Mouse (Mus musculus) kidney, postnatal 0 days (tissue): ENCODE measurements around the gene Lrig1. TPM values are rescaled to one million over a fixed set of nuclear protein-coding genes. Genes with fewer than 3 reads are reported as not detected.
A peak's percentile ranks its signal among the peaks of the same experiment; 100 is the strongest.

Source experiments
- ATAC-seq: fragments of 200-750 bp; cut with Nextera tagmentation; replicated peaks from 2 replicates; pipeline ENCODE4 v1.8.0; 2017; ENCODE audit warnings: low read depth, moderate number of reproducible peaks, moderate TSS enrichment, moderate library complexity; ENCODE audit not compliant: low FRiP score
- DNase-seq: peaks from one replicate; pipeline ENCODE4 v3.0.0-alpha.2; 2016; ENCODE audit warnings: low spot score
- H3K27ac ChIP-seq: fragments of 300-500 bp; sonication (generic); 2 replicates; pipeline ENCODE4 v1.5.1; 2014; ENCODE audit warnings: mild to moderate bottlenecking
- H3K27me3 ChIP-seq: fragments of 300-500 bp; sonication (generic); 2 replicates; pipeline ENCODE4 v1.6.1; 2014; ENCODE audit warnings: low read length, mixed read lengths; ENCODE audit not compliant: insufficient read depth
- H3K36me3 ChIP-seq: fragments of 300-500 bp; sonication (generic); 2 replicates; pipeline ENCODE4 v1.6.1; 2014; ENCODE audit warnings: low read length, mixed read lengths; ENCODE audit not compliant: insufficient read depth
- H3K4me1 ChIP-seq: fragments of 300-500 bp; sonication (generic); replicated peaks from 2 replicates; pipeline ENCODE4 v1.6.1; 2014; ENCODE audit warnings: antibody characterized with exemption, low read length, mixed read lengths; ENCODE audit not compliant: insufficient read depth
- H3K4me2 ChIP-seq: fragments of 300-500 bp; sonication (generic); 2 replicates; pipeline ENCODE4 v1.6.1; 2014; ENCODE audit warnings: mild to moderate bottlenecking, low read length, moderate library complexity, mixed read lengths
- H3K4me3 ChIP-seq: fragments of 300-500 bp; sonication (generic); replicated peaks from 2 replicates; pipeline ENCODE4 v1.5.1; 2014; ENCODE audit warnings: low read depth, low read length
- H3K9ac ChIP-seq: fragments of 300-500 bp; sonication (generic); 2 replicates; pipeline ENCODE4 v1.6.1; 2014; ENCODE audit warnings: low read depth, low read length
- H3K9me3 ChIP-seq: fragments of 300-500 bp; sonication (generic); replicated peaks from 2 replicates; pipeline ENCODE4 v1.6.1; 2016; ENCODE audit warnings: low read length, inconsistent platforms, mixed read lengths
- CTCF ChIP-seq: IDR thresholded peaks from 2 replicates; pipeline ENCODE4 v1.5.1; 2016; ENCODE audit warnings: antibody characterized with exemption, low read depth, mild to moderate bottlenecking, moderate library complexity
- WGBS: fragments of 180-500 bp; shearing (Covaris S2); extraction: QIAGEN DNeasy Blood & Tissue Kit; methylation state at CpG from one replicate; pipeline ENCODE4 v1.1.7; 2014; 5-methylcytosine and 5-hydroxymethylcytosine counted together
- polyA plus RNA-seq: library from polyadenylated mRNA; unstranded; fragments of >200 nt; fragmentation: Nextera tagmentation; extraction: Ambion mirVana; gene quantifications from 2 replicates; pipeline ENCODE4 v1.2.1, GENCODE M21; 2015

Gene Lrig1
- polyA plus RNA-seq, 1 experiment from 2014 or later: 8.3 TPM

- 53% methylated on average over 6 of the region's 6 CpGs for WGBS
- DNase-seq (peak; percentile 35), ATAC-seq (no peak)
- Histone ChIP-seq H3K9me3 (no peaks in the 10 kb centered on the region), H3K4me1 (no peaks in the 10 kb centered on the region; the same call in 1 of the 2 replicates), H3K4me3 (no peak overlapping the region), H3K4me2 (no peak overlapping the region), H3K36me3 (no peaks in the 10 kb centered on the region), H3K9ac (no peak overlapping the region), H3K27ac (no peak overlapping the region), H3K27me3 (no peaks in the 10 kb centered on the region)
- no peak for TF ChIP-seq CTCF
Measured at GRCm38 (mm10) chr6:94594096-94594665, 105.8 kb downstream of the Lrig1 start.

- WGBS: 3% methylated on average over 4 of the region's 4 CpGs
- no peak for TF ChIP-seq CTCF
- DNase-seq (peak; percentile 92), ATAC-seq (peak; percentile 87)
- no peaks in the 10 kb centered on the region for H3K27me3 ChIP-seq
- H3K4me3 ChIP-seq: no peak overlapping the region
- H3K9me3 ChIP-seq: no peaks in the 10 kb centered on the region; the same call in 1 of the 2 replicates
- H3K4me2 ChIP-seq: peak overlapping the region; percentile 34
- 0 out of 2 replicates have a peak overlapping the region, but pooled peaks have one; percentile 20 for H3K27ac ChIP-seq
- H3K36me3 ChIP-seq: no peaks in the 10 kb centered on the region
- H3K9ac ChIP-seq: no peak overlapping the region
- H3K4me1 ChIP-seq: no peaks in the 10 kb centered on the region; the same call in 1 of the 2 replicates
Measured at GRCm38 (mm10) chr6:94592710-94593109, 107.2 kb downstream of the Lrig1 start.

GRCm38 (mm10) chr6:94592243-94592642, 107.7 kb downstream of the Lrig1 start:
- ATAC-seq (peak; percentile 62; the same call in 1 of the 2 replicates), DNase-seq (peak; percentile 74)
- Histone ChIP-seq H3K4me3 (no peak overlapping the region), H3K4me2 (peak overlapping the region; percentile 34), H3K27me3 (no peaks in the 10 kb centered on the region), H3K36me3 (no peaks in the 10 kb centered on the region), H3K9ac (no peak overlapping the region), H3K27ac (no peak overlapping the region), H3K4me1 (no peaks in the 10 kb centered on the region; the same call in 1 of the 2 replicates), H3K9me3 (no peaks in the 10 kb centered on the region; the same call in 1 of the 2 replicates)
- no peak for TF ChIP-seq CTCF
- WGBS: 7% methylated on average over 8 of the region's 8 CpGs

GRCm38 (mm10) chr6:94588365-94588764, 111.6 kb downstream of the Lrig1 start:
- Histone ChIP-seq H3K9me3 (no peaks in the 10 kb centered on the region; the same call in 1 of the 2 replicates), H3K27ac (no peak overlapping the region), H3K27me3 (no peaks in the 10 kb centered on the region), H3K4me3 (no peak overlapping the region), H3K9ac (no peak overlapping the region), H3K4me2 (no peak overlapping the region), H3K4me1 (no peaks in the 10 kb centered on the region; the same call in 1 of the 2 replicates), H3K36me3 (no peaks in the 10 kb centered on the region)
- ATAC-seq: no peak
- 57% methylated on average over 4 of the region's 4 CpGs for WGBS
- DNase-seq: no peak
- no peak for TF ChIP-seq CTCF

- TF ChIP-seq CTCF: no peak
- H3K4me3 ChIP-seq: no peak overlapping the region
- no peak overlapping the region for H3K4me2 ChIP-seq
- H3K9ac ChIP-seq: no peak overlapping the region
- H3K4me1 ChIP-seq: no peaks in the 10 kb centered on the region
- ATAC-seq (no peak), DNase-seq (no peak)
- H3K36me3 ChIP-seq: no peaks in the 10 kb centered on the region
- no peaks in the 10 kb centered on the region for H3K27me3 ChIP-seq
- no peak overlapping the region for H3K27ac ChIP-seq
- H3K9me3 ChIP-seq: no peaks in the 10 kb centered on the region; the same call in 1 of the 2 replicates
- WGBS: 91% methylated on average over 4 of the region's 4 CpGs
Measured at GRCm38 (mm10) chr6:94584976-94585375, 115.0 kb downstream of the Lrig1 start.

- Histone ChIP-seq H3K4me1 (no peaks in the 10 kb centered on the region), H3K4me3 (no peak overlapping the region), H3K27ac (no peak overlapping the region), H3K27me3 (no peaks in the 10 kb centered on the region), H3K9me3 (no peaks in the 10 kb centered on the region; the same call in 1 of the 2 replicates), H3K4me2 (no peak overlapping the region), H3K9ac (no peak overlapping the region), H3K36me3 (no peaks in the 10 kb centered on the region)
- no peak for ATAC-seq
- no peak for DNase-seq
- WGBS: 92% methylated on average over 9 of the region's 9 CpGs
- TF ChIP-seq CTCF: no peak
Measured at GRCm38 (mm10) chr6:94584147-94584695, 115.7 kb downstream of the Lrig1 start.
